Mouse (Mus musculus): ENCODE measurements around the gene H1foo.

- TF ChIP-seq CTCF (IDR thresholded peaks at IDR 0.05; ENCODE audit: low read depth, low read length) (no peak), GATA1 (IDR thresholded peaks at IDR 0.05; ENCODE audit: borderline replicate concordance, low read length) (no peak)
Measured at GRCm38 (mm10) chr6:115982889-115983288, 38.2 kb downstream of the H1foo start.
